10 mouse cellular contexts compared by ENCODE assay signal in the genomic region with DNA sequence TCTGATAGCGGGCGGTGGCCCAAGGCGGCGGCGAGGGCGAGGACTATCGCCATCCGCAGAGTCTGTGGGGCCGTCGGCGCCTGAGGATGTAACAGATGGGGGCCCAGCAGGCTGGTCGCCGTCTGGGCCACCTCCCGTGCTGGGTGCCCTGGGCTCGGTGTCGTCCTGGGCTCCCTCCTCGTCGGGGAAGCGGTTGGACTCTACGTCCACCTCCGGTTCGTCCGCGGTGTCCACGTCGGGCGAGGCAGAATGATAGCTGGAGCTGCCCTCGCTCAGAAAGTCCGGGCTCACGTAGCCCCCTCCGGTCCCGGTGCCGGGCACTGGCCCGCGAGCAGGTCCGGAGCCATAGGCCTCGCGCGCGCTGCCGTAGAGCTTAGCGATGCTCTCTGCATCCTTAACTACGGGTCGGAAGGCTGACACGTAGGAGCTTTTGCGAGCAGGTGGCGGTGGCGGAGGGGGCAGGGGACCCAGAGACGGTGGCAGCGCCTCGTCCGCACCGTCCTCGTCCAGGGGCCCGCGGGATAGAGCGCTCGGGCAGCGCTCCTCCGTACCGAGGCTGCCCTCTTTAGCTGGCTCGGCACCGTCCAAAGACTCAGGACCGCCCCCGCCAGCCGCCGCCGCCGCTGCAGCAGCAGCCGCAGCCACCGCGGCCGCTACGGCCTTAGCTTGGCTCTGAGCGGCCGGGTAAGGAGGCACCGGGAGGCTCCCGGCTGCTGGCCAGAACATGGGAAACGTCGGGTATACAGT. TPM values are rescaled to one million over a fixed set of nuclear protein-coding genes. Genes with fewer than 3 reads are reported as not detected.
DNase-seq lines count a peak whose midpoint lies in the region; ATAC-seq and TF ChIP-seq lines count a peak whose summit lies in the region.
"Had no signal": no experiment of that assay in that cellular context is flagged by ENCODE, and none has a peak within 500 bp of the region (broad histone marks: within the 10 kb centered on the region; RNA-seq: fewer than 3 reads in every experiment).

No protein-coding gene starts in this region.

- no peak overlapping the region for H3K27ac ChIP-seq in kidney, embryonic 14.5 days (ENCODE audit: low read depth, low read length)
- H3K27ac ChIP-seq in embryonic facial prominence, embryonic 13.5 days = no peak overlapping the region
- peak overlapping the region; percentile 65 for H3K27ac ChIP-seq in hindbrain, embryonic 16.5 days (ENCODE audit: low read depth, low read length)
- H3K27ac ChIP-seq in midbrain, postnatal 0 days (ENCODE audit: low read depth, low read length) = no peak overlapping the region

- 2% methylated on average over 75 of the region's 80 CpGs for WGBS in kidney, embryonic 14.5 days
- WGBS in embryonic facial prominence, embryonic 13.5 days = under 1% methylated on average over 80 of the region's 80 CpGs
- 1% methylated on average over 71 of the region's 80 CpGs for WGBS in hindbrain, embryonic 16.5 days
- WGBS in midbrain, postnatal 0 days = 1% methylated on average over 71 of the region's 80 CpGs

- peak overlapping the region; percentile 14; the same call in 1 of the 2 replicates for H3K4me3 ChIP-seq in kidney, embryonic 14.5 days (ENCODE audit: low read length)
- H3K4me3 ChIP-seq in embryonic facial prominence, embryonic 13.5 days = peak overlapping the region; percentile 29
- H3K4me3 ChIP-seq in hindbrain, embryonic 16.5 days (ENCODE audit: low read length) = peak overlapping the region; percentile 50
- peak overlapping the region; percentile 15; the same call in 1 of the 2 replicates for H3K4me3 ChIP-seq in midbrain, postnatal 0 days (ENCODE audit: low read depth, low read length)

- H3K9ac ChIP-seq in kidney, embryonic 14.5 days (ENCODE audit: low read depth, low read length) = no peak overlapping the region
- H3K9ac ChIP-seq in embryonic facial prominence, embryonic 13.5 days = no peak overlapping the region
- H3K9ac ChIP-seq in hindbrain, embryonic 16.5 days (ENCODE audit: low read depth, low read length) = peak overlapping the region; percentile 56
- H3K9ac ChIP-seq in midbrain, postnatal 0 days (replicated peaks; ENCODE audit: low read length, poor library complexity, severe bottlenecking) = no peak overlapping the region

- intact Hi-C loops in gastrocnemius, postnatal 36 days (cut with DNase I) = no loop called here

- H3K36me3 ChIP-seq in kidney, embryonic 14.5 days (ENCODE audit: control insufficient read depth, insufficient read depth, low read length) = no peaks in the 10 kb centered on the region
- no peaks in the 10 kb centered on the region for H3K36me3 ChIP-seq in embryonic facial prominence, embryonic 13.5 days
- no peaks in the 10 kb centered on the region for H3K36me3 ChIP-seq in hindbrain, embryonic 16.5 days (ENCODE audit: control insufficient read depth, insufficient read depth, low read length)
- no peaks in the 10 kb centered on the region; the same call in 1 of the 2 replicates for H3K36me3 ChIP-seq in midbrain, postnatal 0 days (ENCODE audit: insufficient read depth, low read length)

- no peak overlapping the region for H3K4me2 ChIP-seq in kidney, embryonic 14.5 days (replicated peaks; ENCODE audit: low read depth, low read length)
- peak overlapping the region; percentile 45 for H3K4me2 ChIP-seq in embryonic facial prominence, embryonic 13.5 days
- H3K4me2 ChIP-seq in hindbrain, embryonic 16.5 days (ENCODE audit: low read length) = peak overlapping the region; percentile 69
- H3K4me2 ChIP-seq in midbrain, postnatal 0 days (ENCODE audit: low read depth, low read length, poor library complexity, severe bottlenecking) = 0 out of 2 replicates have a peak overlapping the region, but pooled peaks have one; percentile 12

- no peak for TF ChIP-seq CTCF in midbrain, postnatal 0 days (IDR thresholded peaks at IDR 0.05)

- H3K9me3 ChIP-seq in kidney, embryonic 14.5 days (ENCODE audit: control insufficient read depth, low read length) = no peaks in the 10 kb centered on the region
- H3K9me3 ChIP-seq in embryonic facial prominence, embryonic 13.5 days = no peaks in the 10 kb centered on the region
- no peaks in the 10 kb centered on the region for H3K9me3 ChIP-seq in hindbrain, embryonic 16.5 days (ENCODE audit: control insufficient read depth, low read length)
- H3K9me3 ChIP-seq in midbrain, postnatal 0 days (ENCODE audit: low read length) = no peaks in the 10 kb centered on the region

- DNase-seq in kidney, postnatal 25 days = no peak
- no peak for DNase-seq in midbrain, postnatal 0 days (ENCODE audit: low spot score)
- DNase-seq in gastrocnemius, adult 8-10 months (ENCODE audit: low spot score in 2 of 2) = no peak
- no peak for DNase-seq in gastrocnemius, postnatal 36 days
- no peak for DNase-seq in lung, adult 18-20 months
- DNase-seq: cerebellum, adult 11 months had no signal

- H3K4me1 ChIP-seq in kidney, embryonic 14.5 days (ENCODE audit: control insufficient read depth, insufficient read depth, low read length) = peaks cover 28% of the 10 kb centered on the region
- H3K4me1 ChIP-seq in embryonic facial prominence, embryonic 13.5 days = peaks cover 77% of the 10 kb centered on the region
- peaks cover 34% of the 10 kb centered on the region for H3K4me1 ChIP-seq in hindbrain, embryonic 16.5 days (ENCODE audit: control insufficient read depth, insufficient read depth, low read depth, low read length)
- H3K4me1 ChIP-seq in midbrain, postnatal 0 days (ENCODE audit: insufficient read depth, low read length) = 0 out of 2 replicates have a peak, but pooled peaks cover 4% of the 10 kb centered on the region

- H3K27me3 ChIP-seq in kidney, embryonic 14.5 days (ENCODE audit: control insufficient read depth, insufficient read depth, low read length) = peaks cover 100% of the 10 kb centered on the region
- peaks cover 100% of the 10 kb centered on the region for H3K27me3 ChIP-seq in embryonic facial prominence, embryonic 13.5 days
- H3K27me3 ChIP-seq in hindbrain, embryonic 16.5 days (replicated peaks; ENCODE audit: control insufficient read depth, insufficient read depth, low read length) = peaks cover 69% of the 10 kb centered on the region
- H3K27me3 ChIP-seq in midbrain, postnatal 0 days (ENCODE audit: insufficient read depth, low read length) = peaks cover 81% of the 10 kb centered on the region

- ATAC-seq in kidney, embryonic 14.5 days (ENCODE audit: low FRiP score, low TSS enrichment) = no peak
- ATAC-seq in embryonic facial prominence, embryonic 13.5 days (ENCODE audit: insufficient number of reproducible peaks, insufficient read depth, low FRiP score, low TSS enrichment, low read depth) = no peak
- ATAC-seq in hindbrain, embryonic 16.5 days = peak; percentile 19; the same call in 1 of the 2 replicates
- no peak for ATAC-seq in midbrain, postnatal 0 days (ENCODE audit: low FRiP score)

RNA-seq across cellular contexts. Expression of a gene that starts 4.1 kb away (rescaled TPM):
- polyA plus RNA-seq in kidney, embryonic 14.5 days (2014; fragmentation: Nextera tagmentation; extraction: Ambion mirVana) = not detected in 2 replicates
- polyA plus RNA-seq in embryonic facial prominence, embryonic 13.5 days (2015; fragmentation: Nextera tagmentation; extraction: Ambion mirVana) = 0.58 TPM in 1 of 2 replicates, not detected in the other
- 10.8 and 11.8 TPM in 2 replicates for polyA plus RNA-seq in hindbrain, embryonic 16.5 days (2015; fragmentation: Nextera tagmentation; extraction: Ambion mirVana)
- total RNA-seq in midbrain, postnatal 0 days (2014; rRNA removed) = 1.2 and 5.5 TPM in 2 replicates
- polyA plus RNA-seq in midbrain, postnatal 0 days (2015; fragmentation: Nextera tagmentation; extraction: Ambion mirVana) = 0.07 and 0.26 TPM in 2 replicates
- under 1 TPM in 3 of 4 experiments, not detected in 1; 0.07 to 0.13 (median 0.10) TPM for total RNA-seq in gastrocnemius, adult 8-10 months (2022)
- total RNA-seq in gastrocnemius, postnatal 36 days (2021) = under 1 TPM; 0.08 to 0.10 TPM
- polyA plus RNA-seq: large intestine, adult 2 months had no signal
